Mouse (Mus musculus) retina, postnatal 7 days (tissue): ENCODE measurements at regions not wholly inside any gene's neighbourhood (a gene's known extent, or its start where the extent isn't known, plus 50 kb on each side); places are given as distances from the start of the nearest gene placed in this dataset.

Experiments
- DNase-seq: peaks from one replicate; pipeline ENCODE4 v3.0.0-alpha.2; 2012; ENCODE audit warnings: low read depth, low spot score

GRCm38 (mm10) chr2:173994301-173995073 lies 81.6 kb upstream of the Stx16 start:
- no peak for DNase-seq

- no peak for DNase-seq
Observed at GRCm38 (mm10) chr2:174004666-174005065, 71.4 kb upstream of the Stx16 start.

- no peak for DNase-seq
Observed at GRCm38 (mm10) chr2:174007976-174008349, 68.1 kb upstream of the Stx16 start.

- no peak for DNase-seq
Observed at GRCm38 (mm10) chr2:174008350-174009218, 67.5 kb upstream of the Stx16 start.

- no peak for DNase-seq
Observed at GRCm38 (mm10) chr2:174010038-174010437, 66.1 kb upstream of the Stx16 start.

- DNase-seq = no peak
Observed at GRCm38 (mm10) chr2:174011399-174011798, 64.7 kb upstream of the Stx16 start.

- no peak for DNase-seq
Observed at GRCm38 (mm10) chr2:174014361-174014760, 61.7 kb upstream of the Stx16 start.

GRCm38 (mm10) chr2:174015283-174015682 lies 60.8 kb upstream of the Stx16 start:
- DNase-seq = no peak

GRCm38 (mm10) chr2:174016068-174016467 lies 60.0 kb upstream of the Stx16 start:
- no peak for DNase-seq

- DNase-seq = no peak
Observed at GRCm38 (mm10) chr2:174017042-174017441, 59.1 kb upstream of the Stx16 start.

- DNase-seq = no peak
Observed at GRCm38 (mm10) chr2:174017596-174017995, 58.5 kb upstream of the Stx16 start.

- no peak for DNase-seq
Observed at GRCm38 (mm10) chr2:174018002-174018401, 58.1 kb upstream of the Stx16 start.

- DNase-seq = no peak
Observed at GRCm38 (mm10) chr2:174018986-174019385, 57.1 kb upstream of the Stx16 start.

GRCm38 (mm10) chr2:174019970-174020369 lies 56.1 kb upstream of the Stx16 start:
- DNase-seq = no peak

- no peak for DNase-seq
Observed at GRCm38 (mm10) chr2:174020447-174020846, 55.7 kb upstream of the Stx16 start.

GRCm38 (mm10) chr2:174021538-174021937 lies 54.6 kb upstream of the Stx16 start:
- DNase-seq = no peak

GRCm38 (mm10) chr2:174022292-174022691 lies 53.8 kb upstream of the Stx16 start:
- DNase-seq = no peak

GRCm38 (mm10) chr2:174025181-174025870 lies 50.8 kb upstream of the Stx16 start:
- no peak for DNase-seq
